Mouse (Mus musculus): ENCODE data around the gene Ifnar2. TPM values are rescaled to one million over a fixed set of nuclear protein-coding genes. Genes with fewer than 3 reads are reported as not detected.

Ifnar2 gene
- polyA plus RNA-seq, 1 experiment from 2014 or later: 33.5 TPM

Other genes starting within 250 kb of the Ifnar2 start
- 10.4 and 10.7 TPM in 2 replicates for gene Olig2, start 147.3 kb upstream of the Ifnar2 start, polyA plus RNA-seq (2015; fragmentation: Nextera tagmentation; extraction: Ambion mirVana)
- 79.2 and 81.5 TPM in 2 replicates for gene Olig1, start 103.0 kb upstream of the Ifnar2 start, polyA plus RNA-seq (2015; fragmentation: Nextera tagmentation; extraction: Ambion mirVana)
- gene Gm21970, start 18.9 kb downstream of the Ifnar2 start, polyA plus RNA-seq (2015; fragmentation: Nextera tagmentation; extraction: Ambion mirVana): not detected in 2 replicates
- gene Il10rb, start 33.4 kb downstream of the Ifnar2 start, polyA plus RNA-seq (2015; fragmentation: Nextera tagmentation; extraction: Ambion mirVana): 11.7 and 11.9 TPM in 2 replicates
- 53.4 and 54.7 TPM in 2 replicates for gene Ifnar1, start 112.5 kb downstream of the Ifnar2 start, polyA plus RNA-seq (2015; fragmentation: Nextera tagmentation; extraction: Ambion mirVana)
- gene Ifngr2, start 174.3 kb downstream of the Ifnar2 start, polyA plus RNA-seq (2015; fragmentation: Nextera tagmentation; extraction: Ambion mirVana): 92.5 and 94.2 TPM in 2 replicates
- gene Tmem50b, start 225.0 kb downstream of the Ifnar2 start, polyA plus RNA-seq (2015; fragmentation: Nextera tagmentation; extraction: Ambion mirVana): 79.4 and 81.6 TPM in 2 replicates
- 7.1 and 7.8 TPM in 2 replicates for gene Dnajc28, start 246.2 kb downstream of the Ifnar2 start, polyA plus RNA-seq (2015; fragmentation: Nextera tagmentation; extraction: Ambion mirVana)

All from midbrain, embryonic 15.5 days (tissue).